Mouse (Mus musculus) G1E (cell line): ENCODE results near the gene Clint1.

Source experiments
- CTCF ChIP-seq: IDR thresholded peaks from 2 replicates; pipeline ENCODE4 v1.5.1; 2012; ENCODE audit warnings: low read depth, low read length, inconsistent platforms, mixed read lengths
- GATA1 ChIP-seq: IDR thresholded peaks from 2 replicates; pipeline ENCODE4 v1.6.1; 2012; ENCODE audit warnings: borderline replicate concordance, low read length, inconsistent platforms, mixed read lengths

DNA sequence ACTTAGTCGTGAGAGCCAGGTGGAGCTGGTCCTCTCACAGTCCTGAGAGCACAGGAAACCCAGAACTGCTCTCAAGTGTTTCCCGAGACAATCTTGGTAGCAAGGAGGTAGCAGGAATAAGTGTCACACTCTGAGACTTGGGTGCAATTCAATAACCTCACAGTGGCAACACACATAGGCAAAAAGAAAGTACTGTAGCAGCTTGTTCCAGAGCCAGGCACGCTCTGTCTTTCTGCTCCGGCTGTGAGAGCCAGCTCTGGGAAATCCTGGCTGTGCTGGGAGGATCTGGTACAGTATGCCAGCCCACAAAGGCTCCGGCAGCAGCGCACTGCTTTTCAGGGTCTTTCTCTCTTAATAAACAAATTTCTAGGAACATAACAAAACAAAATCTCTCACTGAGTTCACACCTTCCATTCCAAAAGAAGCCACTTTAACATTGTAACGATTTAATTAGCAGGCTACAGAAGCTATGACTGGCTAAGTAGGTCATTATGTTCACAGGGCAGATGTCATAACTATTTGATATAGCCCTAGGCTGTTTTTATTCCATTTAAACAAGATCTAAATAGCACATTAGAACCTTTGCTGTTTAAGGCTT is 91.4 kb downstream of the Clint1 start:
- TF ChIP-seq CTCF (no peak), GATA1 (no peak)
